Mouse (Mus musculus) lung, postnatal 36 days (tissue): ENCODE measurements around the gene Numa1.
"Not testable (repeated sequence)": the region's sequence is repeated elsewhere in the genome, so short reads cannot be mapped to it uniquely, and the experiment has no call there.

Experiments used
- DNase-seq: peaks from one replicate; pipeline ENCODE4 v3.0.0; 2022; ENCODE audit warnings: mixed read lengths

Numa1 gene

GRCm38 (mm10) chr7:101998194-101998927, 64.5 kb downstream of the Numa1 start:
- DNase-seq, result peak; percentile 91

GRCm38 (mm10) chr7:101999461-102000151, 65.7 kb downstream of the Numa1 start:
- DNase-seq, result no peak

- DNase-seq, result no peak
Observed at GRCm38 (mm10) chr7:102000296-102000695, 66.4 kb downstream of the Numa1 start.

- DNase-seq, result peak; percentile 44
Observed at GRCm38 (mm10) chr7:102000921-102001630, 67.2 kb downstream of the Numa1 start.

- DNase-seq, result no peak
Observed at GRCm38 (mm10) chr7:102006520-102006919, 72.6 kb downstream of the Numa1 start.

GRCm38 (mm10) chr7:102011855-102012254, 77.9 kb downstream of the Numa1 start:
- no peak for DNase-seq

- DNase-seq, result no peak
Observed at GRCm38 (mm10) chr7:102013416-102013815, 79.5 kb downstream of the Numa1 start.

- no peak for DNase-seq
Observed at GRCm38 (mm10) chr7:102014995-102015394, 81.1 kb downstream of the Numa1 start.

- DNase-seq, result peak; percentile 14
Observed at GRCm38 (mm10) chr7:102016936-102017335, 83.0 kb downstream of the Numa1 start.

- peak; percentile 54 for DNase-seq
Observed at GRCm38 (mm10) chr7:102017452-102017851, 83.5 kb downstream of the Numa1 start.

GRCm38 (mm10) chr7:102018034-102018433, 84.1 kb downstream of the Numa1 start:
- DNase-seq, result peak; percentile 46

GRCm38 (mm10) chr7:102018590-102018989, 84.7 kb downstream of the Numa1 start, which contains the start of gene Il18bp:
Il18bp (minus strand) TSS chr7:102018690.
- DNase-seq, result no peak

- no peak for DNase-seq
Observed at GRCm38 (mm10) chr7:102019362-102019761, 85.5 kb downstream of the Numa1 start.

- DNase-seq, result not testable (repeated sequence)
Observed at GRCm38 (mm10) chr7:102020934-102021333, 87.0 kb downstream of the Numa1 start.

- DNase-seq, result no peak
Observed at GRCm38 (mm10) chr7:102023821-102024220, 89.9 kb downstream of the Numa1 start.

GRCm38 (mm10) chr7:102025187-102026119, 91.5 kb downstream of the Numa1 start:
- DNase-seq, result no peak

- DNase-seq, result peak; percentile 54
Observed at GRCm38 (mm10) chr7:102034904-102035303, 101.0 kb downstream of the Numa1 start.

- DNase-seq, result peak; percentile 15
Observed at GRCm38 (mm10) chr7:102035534-102035933, 101.6 kb downstream of the Numa1 start.

- no peak for DNase-seq
Observed at GRCm38 (mm10) chr7:102037318-102037717, 103.4 kb downstream of the Numa1 start.

- peak; percentile 56 for DNase-seq
Observed at GRCm38 (mm10) chr7:102042314-102042713, 108.4 kb downstream of the Numa1 start.

GRCm38 (mm10) chr7:102048524-102048923, 114.6 kb downstream of the Numa1 start:
- DNase-seq, result peak; percentile 23

- DNase-seq, result no peak
Observed at GRCm38 (mm10) chr7:102061353-102061752, 127.4 kb downstream of the Numa1 start.
